Mouse (Mus musculus): ENCODE results near the gene Scaf4. TPM values are rescaled to one million over a fixed set of nuclear protein-coding genes. Genes with fewer than 3 reads are reported as not detected.
"Not testable (repeated sequence)": the region's sequence is repeated elsewhere in the genome, so short reads cannot be mapped to it uniquely, and the experiment has no call there.

Scaf4 gene
- polyA plus RNA-seq, 1 experiment: 47.0 TPM

DNA sequence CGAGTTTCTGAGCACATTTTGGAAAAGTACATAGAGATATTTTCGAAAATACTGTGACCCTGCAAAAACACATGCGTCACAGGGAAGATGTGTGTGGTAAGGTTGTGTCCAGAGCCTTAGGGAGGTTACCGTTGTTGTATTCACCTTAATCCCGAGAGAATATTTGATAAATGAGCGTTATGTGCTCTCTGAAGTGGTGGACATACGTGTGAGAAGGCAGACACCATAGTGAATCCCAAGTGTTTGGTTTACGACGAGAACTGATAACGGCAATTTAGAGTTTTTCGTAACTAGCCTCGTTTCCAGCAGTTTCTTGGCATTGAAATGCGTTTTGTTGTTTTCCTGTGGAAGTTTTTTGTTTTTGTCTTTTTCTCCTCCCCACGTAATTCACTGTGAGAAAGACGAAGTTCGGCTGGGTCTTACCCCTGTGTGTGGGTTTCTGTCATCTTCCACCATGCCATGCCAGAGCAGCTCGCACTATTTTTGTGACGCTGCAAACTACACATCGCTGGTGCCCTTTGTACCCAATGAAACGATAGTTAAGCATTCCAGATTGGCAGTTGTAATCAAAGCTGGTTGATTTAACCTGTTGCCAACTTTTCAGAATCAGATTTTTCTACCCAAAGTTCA lies 62.7 kb downstream of the Scaf4 start:
- H3K4me1 ChIP-seq (ENCODE audit: control insufficient read depth, insufficient read depth, insufficient read length): 0 out of 2 replicates have a peak, but pooled peaks cover 6% of the 10 kb centered on the region
- no peak for TF ChIP-seq CTCF (IDR thresholded peaks at IDR 0.05; ENCODE audit: extremely low read depth, insufficient read depth, insufficient read length, insufficient replicate concordance)
- no peak for TF ChIP-seq POLR2A (IDR thresholded peaks at IDR 0.05; ENCODE audit: low read depth, low read length)
- no peaks in the 10 kb centered on the region for H3K27me3 ChIP-seq (ENCODE audit: control insufficient read depth, insufficient read depth, low read length)
- WGBS: 2% methylated on average over 20 of the region's 20 CpGs
- H3K27ac ChIP-seq (ENCODE audit: insufficient read depth, low read length): peak overlapping the region; percentile 75; the same call in 1 of the 2 replicates
- peaks cover 9% of the 10 kb centered on the region for H3K36me3 ChIP-seq (ENCODE audit: control insufficient read depth, insufficient read depth, low read length)
- DNase-seq (ENCODE audit: low read depth in 1 of 2, low spot score in 2 of 2): no peak
- H3K4me3 ChIP-seq (ENCODE audit: extremely low read depth, insufficient read depth, insufficient read length): peak overlapping the region; percentile 72

GRCm38 (mm10) chr16:90220892-90221431 lies 63.3 kb downstream of the Scaf4 start:
- H3K4me3 ChIP-seq (ENCODE audit: extremely low read depth, insufficient read depth, insufficient read length): peak overlapping the region; percentile 72
- under 1% methylated on average over 50 of the region's 52 CpGs for WGBS
- peak in 1 of 2 experiments; percentile 19 for DNase-seq (ENCODE audit: low read depth in 1 of 2, low spot score in 2 of 2)
- peaks cover 6% of the 10 kb centered on the region for H3K36me3 ChIP-seq (ENCODE audit: control insufficient read depth, insufficient read depth, low read length)
- TF ChIP-seq POLR2A (IDR thresholded peaks at IDR 0.05; ENCODE audit: low read depth, low read length) (no peak), CTCF (IDR thresholded peaks at IDR 0.05; ENCODE audit: extremely low read depth, insufficient read depth, insufficient read length, insufficient replicate concordance) (no peak)
- no peaks in the 10 kb centered on the region for H3K27me3 ChIP-seq (ENCODE audit: control insufficient read depth, insufficient read depth, low read length)
- peak overlapping the region; percentile 75 for H3K27ac ChIP-seq (ENCODE audit: insufficient read depth, low read length)
- H3K4me1 ChIP-seq (ENCODE audit: control insufficient read depth, insufficient read depth, insufficient read length): 0 out of 2 replicates have a peak, but pooled peaks cover 6% of the 10 kb centered on the region

GRCm38 (mm10) chr16:90220026-90220891 lies 64.0 kb downstream of the Scaf4 start, which contains the start of gene Sod1:
Gene Sod1, plus strand, starts transcription at chr16:90220754.
- Histone ChIP-seq H3K27ac (ENCODE audit: insufficient read depth, low read length) (peak within 1 kb of the TSS; percentile 75), H3K4me1 (ENCODE audit: control insufficient read depth, insufficient read depth, insufficient read length) (0 out of 2 replicates have a peak, but pooled peaks cover 6% of the 10 kb centered on the region), H3K36me3 (ENCODE audit: control insufficient read depth, insufficient read depth, low read length) (peaks cover 4% of the 10 kb centered on the region), H3K4me3 (ENCODE audit: extremely low read depth, insufficient read depth, insufficient read length) (peak within 1 kb of the TSS; percentile 75), H3K27me3 (ENCODE audit: control insufficient read depth, insufficient read depth, low read length) (no peaks in the 10 kb centered on the region)
- WGBS: 2% methylated on average over 63 of the region's 63 CpGs
- TF ChIP-seq POLR2A (IDR thresholded peaks at IDR 0.05; ENCODE audit: low read depth, low read length): peak; percentile 93
- TF ChIP-seq CTCF (IDR thresholded peaks at IDR 0.05; ENCODE audit: extremely low read depth, insufficient read depth, insufficient read length, insufficient replicate concordance): no peak
- DNase-seq (ENCODE audit: low read depth in 1 of 2, low spot score in 2 of 2): peak; percentile 83 to 94

GRCm38 (mm10) chr16:90219445-90219844 lies 64.9 kb downstream of the Scaf4 start:
- not testable (repeated sequence) for H3K4me1 ChIP-seq (ENCODE audit: control insufficient read depth, insufficient read depth, insufficient read length); H3K27ac ChIP-seq (ENCODE audit: insufficient read depth, low read length); H3K36me3 ChIP-seq (ENCODE audit: control insufficient read depth, insufficient read depth, low read length); DNase-seq (ENCODE audit: low read depth in 1 of 2, low spot score in 2 of 2); H3K27me3 ChIP-seq (ENCODE audit: control insufficient read depth, insufficient read depth, low read length); H3K4me3 ChIP-seq (ENCODE audit: extremely low read depth, insufficient read depth, insufficient read length)
- 75% methylated on average over 4 of the region's 4 CpGs for WGBS

DNA sequence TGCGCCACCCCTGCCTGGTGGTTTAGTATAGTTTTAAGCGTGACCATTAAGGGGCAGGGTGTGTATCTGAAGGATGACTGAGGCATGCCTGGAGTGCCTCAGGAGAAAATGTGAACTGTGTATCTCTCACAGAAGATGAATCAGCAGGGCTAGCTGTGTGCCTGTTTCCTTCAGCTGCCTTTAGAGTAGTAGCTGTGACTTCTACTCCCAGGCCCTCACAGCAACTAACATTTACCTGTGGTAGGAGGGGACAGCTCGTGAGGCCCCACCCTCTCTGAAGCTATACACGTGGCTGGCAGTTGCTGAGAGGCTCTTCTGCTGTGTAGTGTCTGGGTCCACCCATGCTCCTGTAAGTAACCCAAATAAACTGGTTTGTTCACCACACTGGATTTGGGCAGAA lies 66.4 kb downstream of the Scaf4 start:
- TF ChIP-seq POLR2A (IDR thresholded peaks at IDR 0.05; ENCODE audit: low read depth, low read length) (no peak), CTCF (IDR thresholded peaks at IDR 0.05; ENCODE audit: extremely low read depth, insufficient read depth, insufficient read length, insufficient replicate concordance) (no peak)
- Histone ChIP-seq H3K27ac (ENCODE audit: insufficient read depth, low read length) (no peak overlapping the region), H3K27me3 (ENCODE audit: control insufficient read depth, insufficient read depth, low read length) (no peaks in the 10 kb centered on the region), H3K4me3 (ENCODE audit: extremely low read depth, insufficient read depth, insufficient read length) (no peak overlapping the region), H3K36me3 (ENCODE audit: control insufficient read depth, insufficient read depth, low read length) (no peaks in the 10 kb centered on the region), H3K4me1 (ENCODE audit: control insufficient read depth, insufficient read depth, insufficient read length) (0 out of 2 replicates have a peak, but pooled peaks cover 6% of the 10 kb centered on the region)
- no peak for DNase-seq (ENCODE audit: low read depth in 1 of 2, low spot score in 2 of 2)
- WGBS: 80% methylated on average over 4 of the region's 4 CpGs

DNA sequence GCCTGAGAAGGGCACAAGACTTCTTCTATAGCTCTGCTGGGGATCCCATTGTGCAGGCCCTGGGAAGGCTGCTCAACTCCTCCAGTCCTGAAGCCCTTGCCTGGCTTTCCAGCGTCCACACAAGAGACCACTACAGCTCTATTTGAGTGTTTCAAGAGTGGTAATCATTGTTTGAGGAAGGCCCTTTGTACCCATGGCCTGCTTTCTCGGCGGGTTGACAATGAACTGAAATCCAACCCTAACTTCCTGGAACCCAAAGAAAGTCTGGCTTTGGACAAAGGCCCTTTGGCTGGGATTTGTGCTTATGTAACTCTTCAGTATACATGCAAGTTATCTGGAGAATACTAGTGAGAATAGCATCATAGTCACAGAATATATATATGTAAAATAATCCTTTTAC lies 66.9 kb downstream of the Scaf4 start:
- no peak for TF ChIP-seq CTCF (IDR thresholded peaks at IDR 0.05; ENCODE audit: extremely low read depth, insufficient read depth, insufficient read length, insufficient replicate concordance)
- no peak for TF ChIP-seq POLR2A (IDR thresholded peaks at IDR 0.05; ENCODE audit: low read depth, low read length)
- no peak overlapping the region for H3K4me3 ChIP-seq (ENCODE audit: extremely low read depth, insufficient read depth, insufficient read length)

More for the DNA sequence above, 66.9 kb downstream of the Scaf4 start:
- DNase-seq (ENCODE audit: low read depth in 1 of 2, low spot score in 2 of 2): no peak
- H3K27ac ChIP-seq (ENCODE audit: insufficient read depth, low read length): no peak overlapping the region
- H3K27me3 ChIP-seq (ENCODE audit: control insufficient read depth, insufficient read depth, low read length): no peaks in the 10 kb centered on the region
- H3K36me3 ChIP-seq (ENCODE audit: control insufficient read depth, insufficient read depth, low read length): no peaks in the 10 kb centered on the region
- H3K4me1 ChIP-seq (ENCODE audit: control insufficient read depth, insufficient read depth, insufficient read length): 0 out of 2 replicates have a peak, but pooled peaks cover 2% of the 10 kb centered on the region
- WGBS: 78% methylated on average over 3 of the region's 3 CpGs
